Mouse (Mus musculus) retina, adult 2 months (tissue): ENCODE data around the gene Rps6kb1.

Experiments
- DNase-seq: peaks from one replicate; pipeline ENCODE4 v3.0.0-alpha.2; 2012; ENCODE audit warnings: low read depth, low spot score

The Rps6kb1 gene

GRCm38 (mm10) chr11:86544639-86545299 is at the start of gene Rps6kb1, which contains the start of gene Tubd1:
Rps6kb1 (minus strand) TSS chr11:86544805.
Tubd1 (plus strand) TSS chr11:86544991.
- peak; percentile 99 for DNase-seq

- no peak for DNase-seq
Observed at GRCm38 (mm10) chr11:86593443-86593842, 48.8 kb upstream of the Rps6kb1 start.

GRCm38 (mm10) chr11:86592993-86593392 is 48.4 kb upstream of the Rps6kb1 start:
- DNase-seq = no peak

- DNase-seq = no peak
Observed at GRCm38 (mm10) chr11:86591931-86592616, 47.5 kb upstream of the Rps6kb1 start.

GRCm38 (mm10) chr11:86591301-86591845 is 46.8 kb upstream of the Rps6kb1 start:
- DNase-seq = no peak

GRCm38 (mm10) chr11:86590579-86590978 is 46.0 kb upstream of the Rps6kb1 start:
- DNase-seq = no peak

GRCm38 (mm10) chr11:86590066-86590465 is 45.5 kb upstream of the Rps6kb1 start:
- no peak for DNase-seq

GRCm38 (mm10) chr11:86588583-86589298 is 44.1 kb upstream of the Rps6kb1 start:
- DNase-seq = no peak

- DNase-seq = no peak
Observed at GRCm38 (mm10) chr11:86587830-86588229, 43.2 kb upstream of the Rps6kb1 start.

GRCm38 (mm10) chr11:86586868-86587792 is 42.5 kb upstream of the Rps6kb1 start:
- no peak for DNase-seq

- DNase-seq = no peak
Observed at GRCm38 (mm10) chr11:86586177-86586867, 41.7 kb upstream of the Rps6kb1 start.

- no peak for DNase-seq
Observed at GRCm38 (mm10) chr11:86585598-86585984, 41.0 kb upstream of the Rps6kb1 start.

- DNase-seq = no peak
Observed at GRCm38 (mm10) chr11:86584898-86585597, 40.4 kb upstream of the Rps6kb1 start.

GRCm38 (mm10) chr11:86583990-86584897 is 39.6 kb upstream of the Rps6kb1 start:
- no peak for DNase-seq

- DNase-seq = no peak
Observed at GRCm38 (mm10) chr11:86583313-86583825, 38.8 kb upstream of the Rps6kb1 start.

- no peak for DNase-seq
Observed at GRCm38 (mm10) chr11:86582543-86583260, 38.1 kb upstream of the Rps6kb1 start.

GRCm38 (mm10) chr11:86581943-86582542 is 37.4 kb upstream of the Rps6kb1 start:
- no peak for DNase-seq
